Comparison of ENCODE assay signal across 13 mouse cellular contexts in genomic region chrX:150549639-150550038, GRCm38 (mm10). TPM values are rescaled to one million over a fixed set of nuclear protein-coding genes. Genes with fewer than 3 reads are reported as not detected.
DNase-seq lines count a peak whose midpoint lies in the region; ATAC-seq and TF ChIP-seq lines count a peak whose summit lies in the region.
"Had no signal": no experiment of that assay in that cellular context is flagged by ENCODE, and none has a peak within 500 bp of the region (broad histone marks: within the 10 kb centered on the region; RNA-seq: fewer than 3 reads in every experiment).

No protein-coding gene starts in this region.

- H3K36me3 ChIP-seq in intestine, embryonic 15.5 days = no peaks in the 10 kb centered on the region
- H3K36me3 ChIP-seq in intestine, postnatal 0 days (ENCODE audit: control insufficient read depth, insufficient read depth) = no peaks in the 10 kb centered on the region
- H3K36me3 ChIP-seq in liver, embryonic 11.5 days (ENCODE audit: control insufficient read depth, insufficient read depth, low read length) = 0 out of 2 replicates have a peak, but pooled peaks cover 2% of the 10 kb centered on the region
- H3K36me3 ChIP-seq in hindbrain, embryonic 13.5 days = peaks cover 12% of the 10 kb centered on the region

- 86% methylated on average over 3 of the region's 3 CpGs for WGBS in intestine, embryonic 15.5 days
- 92% methylated on average over 3 of the region's 3 CpGs for whole genome bisulfite sequencing in intestine, postnatal 0 days
- WGBS in liver, embryonic 11.5 days = 56% methylated on average over 3 of the region's 3 CpGs
- WGBS in hindbrain, embryonic 13.5 days = 83% methylated on average over 3 of the region's 3 CpGs

- H3K4me2 ChIP-seq in intestine, embryonic 15.5 days (replicated peaks) = no peak overlapping the region
- no peak overlapping the region for H3K4me2 ChIP-seq in intestine, postnatal 0 days (replicated peaks; ENCODE audit: low read depth)
- peak overlapping the region; percentile 43 for H3K4me2 ChIP-seq in liver, embryonic 11.5 days
- H3K4me2 ChIP-seq in hindbrain, embryonic 13.5 days = no peak overlapping the region
- H3K4me2 ChIP-seq: forebrain, embryonic 12.5 days; midbrain, embryonic 12.5 days had no signal

- DNase-seq in c-Kit-positive CD71-negative TER-119-negative erythroid progenitor cells, embryonic 14.5 days (ENCODE audit: low read depth) = peak; percentile 30
- DNase-seq in liver, embryonic 11.5 days (ENCODE audit: low spot score) = peak; percentile 38
- peak; percentile 24 to 47 for DNase-seq in spleen, postnatal 14 days (ENCODE audit: low spot score in 2 of 2)
- no peak for DNase-seq in left cerebral cortex, adult 18-20 months (ENCODE audit: low spot score in 2 of 2)
- DNase-seq: gastrocnemius, postnatal 14 days; kidney, postnatal 4 days; thymus, adult 2 months had no signal

- H3K4me1 ChIP-seq in intestine, embryonic 15.5 days (replicated peaks) = no peaks in the 10 kb centered on the region
- no peaks in the 10 kb centered on the region for H3K4me1 ChIP-seq in intestine, postnatal 0 days (replicated peaks; ENCODE audit: control insufficient read depth, insufficient read depth, low read length)
- no peaks in the 10 kb centered on the region; the same call in 1 of the 2 replicates for H3K4me1 ChIP-seq in liver, embryonic 11.5 days (replicated peaks; ENCODE audit: control insufficient read depth, insufficient read depth, low read length)
- no peaks in the 10 kb centered on the region for H3K4me1 ChIP-seq in hindbrain, embryonic 13.5 days (replicated peaks)
- H3K4me1 ChIP-seq: forebrain, embryonic 12.5 days; midbrain, embryonic 12.5 days had no signal

- H3K4me3 ChIP-seq in intestine, embryonic 15.5 days (replicated peaks) = no peak overlapping the region
- H3K4me3 ChIP-seq in intestine, postnatal 0 days (ENCODE audit: low read depth, low read length) = no peak overlapping the region
- no peak overlapping the region for H3K4me3 ChIP-seq in liver, embryonic 11.5 days (ENCODE audit: low read depth, low read length)
- no peak overlapping the region for H3K4me3 ChIP-seq in hindbrain, embryonic 13.5 days
- H3K4me3 ChIP-seq: forebrain, embryonic 12.5 days; midbrain, embryonic 12.5 days had no signal

- H3K9me3 ChIP-seq in intestine, embryonic 15.5 days = no peaks in the 10 kb centered on the region
- no peaks in the 10 kb centered on the region for H3K9me3 ChIP-seq in intestine, postnatal 0 days (ENCODE audit: control insufficient read depth)
- no peaks in the 10 kb centered on the region for H3K9me3 ChIP-seq in liver, embryonic 11.5 days (ENCODE audit: control insufficient read depth, low read length)
- H3K9me3 ChIP-seq in hindbrain, embryonic 13.5 days = no peaks in the 10 kb centered on the region
- H3K9me3 ChIP-seq: forebrain, embryonic 12.5 days; midbrain, embryonic 12.5 days had no signal

- no peaks in the 10 kb centered on the region for H3K27me3 ChIP-seq in intestine, embryonic 15.5 days (replicated peaks)
- no peaks in the 10 kb centered on the region for H3K27me3 ChIP-seq in intestine, postnatal 0 days (replicated peaks; ENCODE audit: control insufficient read depth, insufficient read depth, low read length)
- no peaks in the 10 kb centered on the region for H3K27me3 ChIP-seq in liver, embryonic 11.5 days (replicated peaks; ENCODE audit: control insufficient read depth, insufficient read depth, low read length)
- peaks cover 6% of the 10 kb centered on the region; the same call in 1 of the 2 replicates for H3K27me3 ChIP-seq in hindbrain, embryonic 13.5 days
- H3K27me3 ChIP-seq: forebrain, embryonic 12.5 days; midbrain, embryonic 12.5 days had no signal

- no peak overlapping the region for H3K9ac ChIP-seq in intestine, embryonic 15.5 days
- no peak overlapping the region for H3K9ac ChIP-seq in intestine, postnatal 0 days (ENCODE audit: low read depth, low read length)
- H3K9ac ChIP-seq in liver, embryonic 11.5 days (ENCODE audit: low read depth, low read length) = no peak overlapping the region
- no peak overlapping the region for H3K9ac ChIP-seq in hindbrain, embryonic 13.5 days
- H3K9ac ChIP-seq: forebrain, embryonic 12.5 days; midbrain, embryonic 12.5 days had no signal

- H3K27ac ChIP-seq in intestine, embryonic 15.5 days = no peak overlapping the region
- H3K27ac ChIP-seq in intestine, postnatal 0 days (ENCODE audit: low read depth, low read length) = no peak overlapping the region
- H3K27ac ChIP-seq in liver, embryonic 11.5 days (ENCODE audit: low read depth, low read length) = peak overlapping the region; percentile 79
- no peak overlapping the region for H3K27ac ChIP-seq in hindbrain, embryonic 13.5 days
- H3K27ac ChIP-seq: forebrain, embryonic 12.5 days; midbrain, embryonic 12.5 days had no signal

- peak; percentile 55; the same call in 1 of the 2 replicates for ATAC-seq in intestine, embryonic 15.5 days
- no peak for ATAC-seq in intestine, postnatal 0 days
- ATAC-seq in liver, embryonic 11.5 days (replicated peaks; ENCODE audit: low FRiP score) = peak; percentile 97
- no peak for ATAC-seq in hindbrain, embryonic 13.5 days (ENCODE audit: low FRiP score)
- ATAC-seq: Patski had no signal

- no peak for TF ChIP-seq CTCF in intestine, postnatal 0 days (IDR thresholded peaks at IDR 0.05; ENCODE audit: low read depth)

RNA-seq across cellular contexts. Expression of gene Alas2, which starts 2.5 kb away (rescaled TPM):
- 66.2 and 67.5 TPM in 2 replicates for polyA plus RNA-seq in intestine, embryonic 15.5 days (2015; fragmentation: Nextera tagmentation; extraction: Ambion mirVana)
- 4.4 and 6.4 TPM in 2 replicates for polyA plus RNA-seq in intestine, postnatal 0 days (2015; fragmentation: Nextera tagmentation; extraction: Ambion mirVana)
- 170 and 201 TPM in 2 replicates for polyA plus RNA-seq in liver, embryonic 11.5 days (2014; fragmentation: Nextera tagmentation; extraction: Ambion mirVana)
- 1 to 10 TPM; 3.8 to 6.7 TPM for total RNA-seq in left cerebral cortex, adult 18-20 months (2021)
- 24.6 and 27.5 TPM in 2 replicates for polyA plus RNA-seq in hindbrain, embryonic 13.5 days (2015; fragmentation: Nextera tagmentation; extraction: Ambion mirVana)

RNA-seq across cellular contexts. Expression of gene Pfkfb1, which starts 38.4 kb away (rescaled TPM):
- polyA plus RNA-seq in intestine, embryonic 15.5 days (2015; fragmentation: Nextera tagmentation; extraction: Ambion mirVana) = 7.0 and 7.7 TPM in 2 replicates
- polyA plus RNA-seq in intestine, postnatal 0 days (2015; fragmentation: Nextera tagmentation; extraction: Ambion mirVana) = 2.4 and 2.7 TPM in 2 replicates
- polyA plus RNA-seq in liver, embryonic 11.5 days (2014; fragmentation: Nextera tagmentation; extraction: Ambion mirVana) = 8.5 and 10.3 TPM in 2 replicates
- under 1 TPM; 0.77 to 0.98 TPM for total RNA-seq in left cerebral cortex, adult 18-20 months (2021)
- polyA plus RNA-seq in hindbrain, embryonic 13.5 days (2015; fragmentation: Nextera tagmentation; extraction: Ambion mirVana) = 3.6 and 4.4 TPM in 2 replicates

RNA-seq across cellular contexts. Expression of gene Apex2, which starts 40.0 kb away (rescaled TPM):
- 14.7 and 15.6 TPM in 2 replicates for polyA plus RNA-seq in intestine, embryonic 15.5 days (2015; fragmentation: Nextera tagmentation; extraction: Ambion mirVana)
- 5.2 and 7.0 TPM in 2 replicates for polyA plus RNA-seq in intestine, postnatal 0 days (2015; fragmentation: Nextera tagmentation; extraction: Ambion mirVana)
- 20.1 and 20.7 TPM in 2 replicates for polyA plus RNA-seq in liver, embryonic 11.5 days (2014; fragmentation: Nextera tagmentation; extraction: Ambion mirVana)
- total RNA-seq in left cerebral cortex, adult 18-20 months (2021) = 10 to 100 TPM; 10.3 to 10.8 TPM
- 19.7 and 20.4 TPM in 2 replicates for polyA plus RNA-seq in hindbrain, embryonic 13.5 days (2015; fragmentation: Nextera tagmentation; extraction: Ambion mirVana)

Comparison
In these comparisons a context has a peak if more than half of its experiments do, and no peak if none do; other contexts are left out.
1. ATAC-seq: peak in intestine, embryonic 15.5 days (single experiment) and liver, embryonic 11.5 days (single experiment); none in intestine, postnatal 0 days (single experiment) and hindbrain, embryonic 13.5 days (single experiment).
2. DNase-seq: peak in c-Kit-positive CD71-negative TER-119-negative erythroid progenitor cells, embryonic 14.5 days (single experiment), liver, embryonic 11.5 days (single experiment) and spleen, postnatal 14 days (2 of 2); none in left cerebral cortex, adult 18-20 months (0 of 2).